Mouse (Mus musculus) cerebral cortex, adult 2 months (tissue): ENCODE data around the gene Numa1.

ENCODE experiments used
- WGBS: fragments of 180-500 bp; shearing (Covaris S2); methylation state at CpG from one replicate; pipeline ENCODE4 v1.1.7; 2018; 5-methylcytosine and 5-hydroxymethylcytosine counted together

The Numa1 gene

GRCm38 (mm10) chr7:101933751-101934240 lies at the start of gene Numa1, which contains the start of gene Lrrc51:
Gene Numa1 (plus strand): TSS chr7:101934111.
Gene Lrrc51 (minus strand): TSS chr7:101933895.
- under 1% methylated on average over 40 of the region's 40 CpGs for WGBS

- WGBS, result 99% methylated on average over 4 of the region's 4 CpGs
These were observed 49.8 kb upstream of the Numa1 start for GRCm38 (mm10) chr7:101884160-101884559.

GRCm38 (mm10) chr7:101886274-101886673 lies 47.6 kb upstream of the Numa1 start:
- WGBS, result 50% methylated on average over 6 of the region's 6 CpGs

GRCm38 (mm10) chr7:101888460-101888859 lies 45.5 kb upstream of the Numa1 start:
- WGBS, result 80% methylated on average over 4 of the region's 4 CpGs

GRCm38 (mm10) chr7:101895695-101896094 lies 38.2 kb upstream of the Numa1 start:
- WGBS, result 19% methylated on average over 9 of the region's 9 CpGs

- under 1% methylated on average over 57 of the region's 57 CpGs for WGBS
These were observed 37.5 kb upstream of the Numa1 start for GRCm38 (mm10) chr7:101896104-101897066.

GRCm38 (mm10) chr7:101900331-101901097 lies 33.4 kb upstream of the Numa1 start:
- 90% methylated on average over 16 of the region's 16 CpGs for WGBS

- WGBS, result 95% methylated on average over 10 of the region's 10 CpGs
These were observed 31.9 kb upstream of the Numa1 start for GRCm38 (mm10) chr7:101901969-101902368.

- under 1% methylated on average over 61 of the region's 61 CpGs for WGBS
These were observed 28.2 kb upstream of the Numa1 start, which contains the start of gene Lamtor1 for GRCm38 (mm10) chr7:101905561-101906286. Gene Lamtor1 (plus strand): TSS chr7:101905904.

GRCm38 (mm10) chr7:101906287-101906681 lies 27.6 kb upstream of the Numa1 start, which contains the start of gene Tomt:
Gene Tomt (minus strand): TSS chr7:101906359.
- WGBS, result 8% methylated on average over 11 of the region's 11 CpGs

GRCm38 (mm10) chr7:101906696-101907095 lies 27.2 kb upstream of the Numa1 start:
- WGBS, result 63% methylated on average over 8 of the region's 8 CpGs

GRCm38 (mm10) chr7:101908367-101908766 lies 25.5 kb upstream of the Numa1 start:
- 63% methylated on average over 4 of the region's 4 CpGs for WGBS

GRCm38 (mm10) chr7:101910138-101910537 lies 23.8 kb upstream of the Numa1 start:
- 71% methylated on average over 4 of the region's 4 CpGs for WGBS

- 56% methylated on average over 3 of the region's 3 CpGs for WGBS
These were observed 21.9 kb upstream of the Numa1 start for GRCm38 (mm10) chr7:101911982-101912381.

GRCm38 (mm10) chr7:101918071-101918470 lies 15.8 kb upstream of the Numa1 start:
- 33% methylated on average over 1 of the region's 1 CpGs for WGBS

- 85% methylated on average over 3 of the region's 3 CpGs for WGBS
These were observed 5.8 kb upstream of the Numa1 start for GRCm38 (mm10) chr7:101928093-101928492.

- WGBS, result 81% methylated on average over 1 of the region's 1 CpGs
These were observed 1.4 kb upstream of the Numa1 start for GRCm38 (mm10) chr7:101932551-101932950.

- WGBS, result 3% methylated on average over 15 of the region's 15 CpGs
These were observed 611 bp upstream of the Numa1 start for GRCm38 (mm10) chr7:101933300-101933699.

- 96% methylated on average over 4 of the region's 4 CpGs for WGBS
These were observed 2.0 kb downstream of the Numa1 start for GRCm38 (mm10) chr7:101935957-101936356.

GRCm38 (mm10) chr7:101936996-101937395 lies 3.1 kb downstream of the Numa1 start:
- 96% methylated on average over 4 of the region's 4 CpGs for WGBS

- 63% methylated on average over 4 of the region's 4 CpGs for WGBS
These were observed 3.7 kb downstream of the Numa1 start for GRCm38 (mm10) chr7:101937569-101937968.
